Mouse (Mus musculus): Measurements from ENCODE around the gene Tm9sf1. TPM values are rescaled to one million over a fixed set of nuclear protein-coding genes. Genes with fewer than 3 reads are reported as not detected.
A peak's percentile ranks its signal among the peaks of the same experiment; 100 is the strongest.

Tm9sf1 gene
- total and polyA plus RNA-seq, 2 experiments from 2014 or later, result 55.3 to 59.7 TPM

- H3K9ac ChIP-seq (replicated peaks; ENCODE audit: low read length), result no peak overlapping the region
- H3K36me3 ChIP-seq (ENCODE audit: insufficient read depth, low read length), result no peaks in the 10 kb centered on the region
- H3K9me3 ChIP-seq (ENCODE audit: low read length), result no peaks in the 10 kb centered on the region
- H3K4me2 ChIP-seq (ENCODE audit: low read depth, low read length), result no peak overlapping the region
- no peaks in the 10 kb centered on the region for H3K4me1 ChIP-seq (ENCODE audit: insufficient read depth, low read length)
- H3K27ac ChIP-seq, result no peak overlapping the region
- ATAC-seq, result no peak
- DNase-seq (ENCODE audit: low spot score), result no peak
- no peak for TF ChIP-seq CTCF (IDR thresholded peaks at IDR 0.05; ENCODE audit: low read depth)
- WGBS, result 89% methylated on average over 7 of the region's 7 CpGs
- no peak overlapping the region for H3K4me3 ChIP-seq (ENCODE audit: low read length)
- no peaks in the 10 kb centered on the region for H3K27me3 ChIP-seq (ENCODE audit: insufficient read depth, low read length)
These were observed 7.9 kb upstream of the Tm9sf1 start for GRCm38 (mm10) chr14:55651528-55651927.

- Histone ChIP-seq H3K9ac (replicated peaks; ENCODE audit: low read length) (no peak within 1 kb of the TSS), H3K9me3 (ENCODE audit: low read length) (no peaks in the 10 kb centered on the region), H3K27me3 (ENCODE audit: insufficient read depth, low read length) (no peaks in the 10 kb centered on the region), H3K4me1 (ENCODE audit: insufficient read depth, low read length) (no peaks in the 10 kb centered on the region), H3K36me3 (ENCODE audit: insufficient read depth, low read length) (no peaks in the 10 kb centered on the region), H3K4me3 (ENCODE audit: low read length) (no peak within 1 kb of the TSS), H3K27ac (no peak within 1 kb of the TSS), H3K4me2 (ENCODE audit: low read depth, low read length) (no peak within 1 kb of the TSS)
- TF ChIP-seq CTCF (IDR thresholded peaks at IDR 0.05; ENCODE audit: low read depth), result no peak
- ATAC-seq (no peak), DNase-seq (ENCODE audit: low spot score) (no peak)
- 97% methylated on average over 2 of the region's 2 CpGs for WGBS
These were observed 6.3 kb upstream of the Tm9sf1 start, which contains the start of gene Tssk4 for GRCm38 (mm10) chr14:55649884-55650283. Gene Tssk4, plus strand, starts transcription at chr14:55650184.

- Histone ChIP-seq H3K9me3 (ENCODE audit: low read length) (no peaks in the 10 kb centered on the region), H3K9ac (replicated peaks; ENCODE audit: low read length) (peak overlapping the region; percentile 95), H3K4me3 (ENCODE audit: low read length) (peak overlapping the region; percentile 96), H3K27me3 (ENCODE audit: insufficient read depth, low read length) (no peaks in the 10 kb centered on the region), H3K36me3 (ENCODE audit: insufficient read depth, low read length) (peaks cover 7% of the 10 kb centered on the region; the same call in 1 of the 2 replicates), H3K27ac (peak overlapping the region; percentile 49; the same call in 1 of the 2 replicates), H3K4me1 (ENCODE audit: insufficient read depth, low read length) (peaks cover 12% of the 10 kb centered on the region; the same call in 1 of the 2 replicates), H3K4me2 (ENCODE audit: low read depth, low read length) (peak overlapping the region; percentile 82)
- 22% methylated on average over 17 of the region's 17 CpGs for WGBS
- TF ChIP-seq CTCF (IDR thresholded peaks at IDR 0.05; ENCODE audit: low read depth), result no peak
- no peak for ATAC-seq
- no peak for DNase-seq (ENCODE audit: low spot score)
These were observed 769 bp upstream of the Tm9sf1 start for GRCm38 (mm10) chr14:55644261-55644888.

GRCm38 (mm10) chr14:55642679-55643059, 937 bp downstream of the Tm9sf1 start:
- DNase-seq (ENCODE audit: low spot score) (no peak), ATAC-seq (peak; percentile 50)
- H3K27me3 ChIP-seq (ENCODE audit: insufficient read depth, low read length), result no peaks in the 10 kb centered on the region
- no peaks in the 10 kb centered on the region for H3K9me3 ChIP-seq (ENCODE audit: low read length)
- peak overlapping the region; percentile 98 for H3K27ac ChIP-seq
- no peak for TF ChIP-seq CTCF (IDR thresholded peaks at IDR 0.05; ENCODE audit: low read depth)
- peaks cover 15% of the 10 kb centered on the region; the same call in 1 of the 2 replicates for H3K36me3 ChIP-seq (ENCODE audit: insufficient read depth, low read length)
- H3K4me3 ChIP-seq (ENCODE audit: low read length), result peak overlapping the region; percentile 96
- peaks cover 12% of the 10 kb centered on the region; the same call in 1 of the 2 replicates for H3K4me1 ChIP-seq (ENCODE audit: insufficient read depth, low read length)
- H3K4me2 ChIP-seq (ENCODE audit: low read depth, low read length), result peak overlapping the region; percentile 82
- peak overlapping the region; percentile 95 for H3K9ac ChIP-seq (replicated peaks; ENCODE audit: low read length)
- 20% methylated on average over 8 of the region's 8 CpGs for WGBS

- no peak for TF ChIP-seq CTCF (IDR thresholded peaks at IDR 0.05; ENCODE audit: low read depth)
- no peak for DNase-seq (ENCODE audit: low spot score)
- H3K36me3 ChIP-seq (ENCODE audit: insufficient read depth, low read length), result peaks cover 28% of the 10 kb centered on the region; the same call in 1 of the 2 replicates
- no peak overlapping the region for H3K9ac ChIP-seq (replicated peaks; ENCODE audit: low read length)
- no peaks in the 10 kb centered on the region for H3K9me3 ChIP-seq (ENCODE audit: low read length)
- no peaks in the 10 kb centered on the region for H3K27me3 ChIP-seq (ENCODE audit: insufficient read depth, low read length)
- WGBS, result 95% methylated on average over 13 of the region's 13 CpGs
- no peak overlapping the region for H3K4me3 ChIP-seq (ENCODE audit: low read length)
- H3K27ac ChIP-seq, result no peak overlapping the region
- H3K4me2 ChIP-seq (ENCODE audit: low read depth, low read length), result no peak overlapping the region
- H3K4me1 ChIP-seq (ENCODE audit: insufficient read depth, low read length), result peaks cover 12% of the 10 kb centered on the region; the same call in 1 of the 2 replicates
- no peak for ATAC-seq
These were observed 2.3 kb downstream of the Tm9sf1 start for GRCm38 (mm10) chr14:55641291-55641690.

- TF ChIP-seq CTCF (IDR thresholded peaks at IDR 0.05; ENCODE audit: low read depth), result no peak
- 95% methylated on average over 14 of the region's 14 CpGs for WGBS
- Histone ChIP-seq H3K4me2 (ENCODE audit: low read depth, low read length) (no peak overlapping the region), H3K4me1 (ENCODE audit: insufficient read depth, low read length) (peaks cover 12% of the 10 kb centered on the region; the same call in 1 of the 2 replicates), H3K9ac (replicated peaks; ENCODE audit: low read length) (no peak overlapping the region), H3K4me3 (ENCODE audit: low read length) (no peak overlapping the region), H3K9me3 (ENCODE audit: low read length) (no peaks in the 10 kb centered on the region), H3K27me3 (ENCODE audit: insufficient read depth, low read length) (no peaks in the 10 kb centered on the region), H3K36me3 (ENCODE audit: insufficient read depth, low read length) (peaks cover 30% of the 10 kb centered on the region; the same call in 1 of the 2 replicates), H3K27ac (no peak overlapping the region)
- no peak for ATAC-seq
- DNase-seq (ENCODE audit: low spot score), result no peak
These were observed 2.8 kb downstream of the Tm9sf1 start for GRCm38 (mm10) chr14:55640816-55641215.

- Histone ChIP-seq H3K4me2 (ENCODE audit: low read depth, low read length) (no peak within 1 kb of the TSS), H3K4me3 (ENCODE audit: low read length) (no peak within 1 kb of the TSS), H3K27me3 (ENCODE audit: insufficient read depth, low read length) (no peaks in the 10 kb centered on the region), H3K4me1 (ENCODE audit: insufficient read depth, low read length) (peaks cover 5% of the 10 kb centered on the region), H3K27ac (no peak within 1 kb of the TSS), H3K36me3 (ENCODE audit: insufficient read depth, low read length) (peaks cover 35% of the 10 kb centered on the region; the same call in 1 of the 2 replicates), H3K9ac (replicated peaks; ENCODE audit: low read length) (no peak within 1 kb of the TSS), H3K9me3 (ENCODE audit: low read length) (no peaks in the 10 kb centered on the region)
- ATAC-seq, result no peak
- TF ChIP-seq CTCF (IDR thresholded peaks at IDR 0.05; ENCODE audit: low read depth), result no peak
- no peak for DNase-seq (ENCODE audit: low spot score)
- 92% methylated on average over 9 of the region's 9 CpGs for WGBS
These were observed 5.8 kb downstream of the Tm9sf1 start, which contains the start of gene Gm49378 for GRCm38 (mm10) chr14:55637795-55638194. Gene Gm49378, minus strand, starts transcription at chr14:55637895.
